Mouse (Mus musculus) CH12.LX (cell line): ENCODE results near the gene Cgrrf1. TPM values are rescaled to one million over a fixed set of nuclear protein-coding genes. Genes with fewer than 3 reads are reported as not detected.

Experiments
- DNase-seq: peaks from one replicate; pipeline ENCODE4 v3.0.0-alpha.2; 2013; ENCODE audit errors: extremely low read depth
- H3K27ac ChIP-seq: 2 replicates; pipeline ENCODE4 v1.5.1; 2012; ENCODE audit warnings: low read depth, mild to moderate bottlenecking, control low read depth, moderate library complexity; ENCODE audit not compliant: insufficient read depth
- H3K27me3 ChIP-seq: replicated peaks from 2 replicates; pipeline ENCODE3; 2012; ENCODE audit warnings: inconsistent platforms
- H3K36me3 ChIP-seq, 2 experiments: replicated peaks in 1 of 2; 2 replicates each; pipeline versions ENCODE3 to v1.6.1; 2012; ENCODE audit warnings: inconsistent platforms in 1 of 2, low read length in 1 of 2, mild to moderate bottlenecking in 1 of 2, mixed read lengths in 1 of 2, moderate library complexity in 1 of 2; ENCODE audit not compliant: control insufficient read depth in 1 of 2, insufficient read depth in 1 of 2
- H3K4me1 ChIP-seq, 2 experiments: 2 replicates each; pipeline ENCODE4 v1.6.1; 2012; ENCODE audit warnings: inconsistent platforms in 1 of 2, moderate library complexity in 1 of 2; ENCODE audit not compliant: insufficient read depth in 2 of 2, control insufficient read depth in 1 of 2
- H3K4me2 ChIP-seq: 2 replicates; pipeline ENCODE4 v1.6.1; 2012; ENCODE audit warnings: low read depth, mild to moderate bottlenecking, control low read depth; ENCODE audit not compliant: poor library complexity, insufficient read depth, severe bottlenecking
- H3K4me3 ChIP-seq, 3 experiments: fragments of 150-350 bp in 1 of 3; sonication (generic) in 1 of 3; replicated peaks in 1 of 3; 2 replicates each; pipeline versions ENCODE3 to v1.5.1; 2011 to 2012; ENCODE audit warnings: low read depth in 2 of 3, low read length in 2 of 3, mild to moderate bottlenecking in 2 of 3, moderate library complexity in 2 of 3, control low read depth in 1 of 3, improper control_type of control experiment in 1 of 3, inconsistent platforms in 1 of 3, mixed read lengths in 1 of 3; ENCODE audit not compliant: poor library complexity in 1 of 3
- H3K79me2 ChIP-seq: replicated peaks from 2 replicates; pipeline ENCODE4 v1.6.1; 2012; ENCODE audit warnings: mild to moderate bottlenecking, moderate library complexity; ENCODE audit not compliant: control insufficient read depth, poor library complexity, insufficient read depth, severe bottlenecking; ENCODE audit errors: extremely low read depth
- H3K9ac ChIP-seq: 2 replicates; pipeline ENCODE4 v1.6.1; 2012; ENCODE audit warnings: low read depth, mild to moderate bottlenecking, control low read depth, moderate library complexity; ENCODE audit not compliant: insufficient read depth
- H3K9me3 ChIP-seq: replicated peaks from 2 replicates; pipeline ENCODE3; 2012; ENCODE audit warnings: low read length, inconsistent platforms, mixed read lengths
- ETS1 ChIP-seq: conservative IDR thresholded peaks from 2 replicates; pipeline ENCODE4 v1.6.1; 2012; ENCODE audit warnings: low read depth, mild to moderate bottlenecking, inconsistent platforms, low read length, improper control_type of control experiment, moderate library complexity
- IRF4 ChIP-seq: IDR thresholded peaks from 2 replicates; pipeline ENCODE4 v1.6.1; 2014; ENCODE audit warnings: low read depth, mild to moderate bottlenecking, inconsistent platforms, low read length, improper control_type of control experiment
- JUND ChIP-seq: conservative IDR thresholded peaks from 2 replicates; pipeline ENCODE4 v1.6.1; 2011; ENCODE audit warnings: low read depth, low read length, improper control_type of control experiment
- KAT2A ChIP-seq: IDR thresholded peaks from 2 replicates; pipeline ENCODE4 v1.6.1; 2012; ENCODE audit warnings: low read length, improper control_type of control experiment, inconsistent platforms; ENCODE audit not compliant: insufficient replicate concordance
- MEF2A ChIP-seq: IDR thresholded peaks from 2 replicates; pipeline ENCODE4 v1.6.1; 2014; ENCODE audit warnings: low read depth, mild to moderate bottlenecking, inconsistent platforms, low read length, improper control_type of control experiment, borderline replicate concordance
- MYC ChIP-seq: IDR thresholded peaks from 2 replicates; pipeline ENCODE4 v1.6.1; 2011; ENCODE audit warnings: low read depth, mild to moderate bottlenecking, improper control_type of control experiment, low read length
- NELFE ChIP-seq: IDR thresholded peaks from 2 replicates; pipeline ENCODE4 v1.6.1; 2011; ENCODE audit warnings: low read depth, low read length, improper control_type of control experiment
- PAX5 ChIP-seq: IDR thresholded peaks from 2 replicates; pipeline ENCODE4 v1.6.1; 2012; ENCODE audit warnings: low read length, inconsistent platforms, mixed read lengths
- POLR2AphosphoS2 ChIP-seq: IDR thresholded peaks from 2 replicates; pipeline ENCODE4 v1.6.1; 2011; ENCODE audit warnings: low read depth, low read length, improper control_type of control experiment
- RAD21 ChIP-seq: IDR thresholded peaks from 2 replicates; pipeline ENCODE4 v1.6.1; 2011; ENCODE audit warnings: low read depth, mild to moderate bottlenecking, low read length, improper control_type of control experiment, moderate library complexity
- TBP ChIP-seq: conservative IDR thresholded peaks from 2 replicates; pipeline ENCODE4 v1.6.1; 2011; ENCODE audit warnings: low read depth, low read length, improper control_type of control experiment
- USF1 ChIP-seq: IDR thresholded peaks from 2 replicates; pipeline ENCODE4 v1.6.1; 2014; ENCODE audit warnings: low read depth, mild to moderate bottlenecking, inconsistent platforms, low read length, improper control_type of control experiment
- ZC3H11A ChIP-seq: IDR thresholded peaks from 2 replicates; pipeline ENCODE4 v1.6.1; 2012; ENCODE audit warnings: low read depth, mild to moderate bottlenecking, inconsistent platforms, low read length, improper control_type of control experiment
- ZMIZ1 ChIP-seq: IDR thresholded peaks from 2 replicates; pipeline ENCODE4 v1.6.1; 2012; ENCODE audit warnings: low read depth, mild to moderate bottlenecking, inconsistent platforms, low read length, improper control_type of control experiment
- ZNF384 ChIP-seq: IDR thresholded peaks from 2 replicates; pipeline ENCODE4 v1.6.1; 2012; ENCODE audit warnings: low read depth, low read length, improper control_type of control experiment, inconsistent platforms
- dilution Hi-C: fragments of 300-500 bp; cut with MboI; formaldehyde crosslinking; loops from 2 replicates; pipeline ENCODE4 v1.14.3; 2020; ENCODE audit warnings: low sequenced_read_pairs; ENCODE audit not compliant: extremely low pct_unique_long_range_greater_than_20kb, extremely low pct_ligation_motif_present
- in situ Hi-C: fragments of 300-500 bp; cut with MboI; formaldehyde crosslinking; loops from 3 replicates; pipeline ENCODE4 v1.14.3; 2019; ENCODE audit warnings: low sequenced_read_pairs, low pct_ligation_motif_present, low pct_unique_long_range_greater_than_20kb, mixed read lengths
- polyA plus RNA-seq: library from polyadenylated mRNA; unstranded; fragments of >175 nt; gene quantifications from 2 replicates; pipeline ENCODE4 v1.2.1, GENCODE M21; 2012; ENCODE audit warnings: low read depth; ENCODE audit not compliant: insufficient read length
- total RNA-seq, 2 experiments: library from RNA; depleted of rRNA; stranded (reverse); fragments of 300-350 nt in 1 of 2; fragments of >200 nt in 1 of 2; gene quantifications; 2 replicates each; pipeline ENCODE4 v1.2.3; 2012 to 2014

Cgrrf1 gene
- total and polyA plus RNA-seq, 3 experiments = 9.6 to 17.1 (median 13.1) TPM

DNA sequence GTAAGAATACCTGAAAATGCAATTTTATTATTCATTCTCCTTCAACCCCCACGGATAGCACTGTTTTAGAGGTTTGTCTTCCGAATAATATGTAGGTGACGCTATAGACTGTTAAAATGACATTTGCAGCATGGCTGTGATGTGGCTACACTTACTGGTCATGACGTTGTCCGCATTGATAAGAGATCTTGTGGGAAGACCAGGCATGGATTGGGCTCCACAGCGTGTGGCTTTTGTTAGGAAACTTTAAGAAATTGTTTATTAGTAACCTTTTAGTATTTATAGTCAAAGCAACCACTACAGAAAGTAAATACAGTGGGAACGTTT is 53.5 kb downstream of the Cgrrf1 start:
- H3K36me3 ChIP-seq = peaks cover 0 to 10% of the 10 kb centered on the region in 2 experiments
- peak overlapping the region; percentile 100; the same call in 1 of the 2 replicates for H3K4me2 ChIP-seq
- peaks cover 3 to 22% of the 10 kb centered on the region in 2 experiments for H3K4me1 ChIP-seq
- no peak for TF ChIP-seq ZMIZ1
- no peak for TF ChIP-seq MYC
- TF ChIP-seq ZNF384 = no peak
- no peak for TF ChIP-seq RAD21
- no peak for TF ChIP-seq ZC3H11A
- TF ChIP-seq ETS1 = no peak
- no peak for TF ChIP-seq JUND
- TF ChIP-seq KAT2A = no peak
- TF ChIP-seq POLR2AphosphoS2 = no peak
- TF ChIP-seq USF1 = no peak
- no peak for TF ChIP-seq NELFE
- no peak for TF ChIP-seq TBP
- no peak for TF ChIP-seq PAX5
- no peak for TF ChIP-seq MEF2A
- H3K27ac ChIP-seq = no peak overlapping the region
- DNase-seq = no peak
- H3K9me3 ChIP-seq = no peaks in the 10 kb centered on the region
- no peak overlapping the region for H3K9ac ChIP-seq
- H3K27me3 ChIP-seq = peaks cover 13% of the 10 kb centered on the region
- in situ Hi-C loops = loop anchor here (25.0 kb wide), 2 partner anchors 102 to 352 kb away; no protein-coding TSS in a partner anchor
- H3K79me2 ChIP-seq = no peaks in the 10 kb centered on the region
- dilution Hi-C loops = no loop called here
- no peak overlapping the region for H3K4me3 ChIP-seq

DNA sequence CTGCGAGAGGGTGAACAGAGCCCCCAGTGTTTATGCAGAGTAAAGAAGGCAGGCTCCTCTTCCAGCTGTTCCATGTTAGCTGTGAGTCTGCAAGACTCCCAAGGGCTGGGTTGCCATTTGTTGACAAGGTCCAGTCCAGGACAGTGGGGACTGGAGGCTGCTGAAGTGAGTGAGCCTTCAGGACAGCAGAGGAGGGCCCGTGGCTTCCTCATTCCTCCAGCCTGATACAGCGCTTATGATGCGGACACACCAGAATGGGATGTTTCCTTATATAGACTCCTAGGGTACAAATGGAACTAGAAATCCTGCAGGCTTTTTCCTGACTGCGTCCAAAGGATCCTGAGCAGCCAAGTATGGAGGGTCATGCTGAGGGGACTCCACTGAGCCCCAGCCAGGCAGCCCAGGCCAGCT is 54.0 kb downstream of the Cgrrf1 start:
- H3K4me1 ChIP-seq = peaks cover 3 to 22% of the 10 kb centered on the region in 2 experiments
- H3K9ac ChIP-seq = no peak overlapping the region
- peaks cover 13% of the 10 kb centered on the region for H3K27me3 ChIP-seq
- TF ChIP-seq NELFE = no peak
- no peak for TF ChIP-seq IRF4
- H3K79me2 ChIP-seq = no peaks in the 10 kb centered on the region
- no peak for DNase-seq
- dilution Hi-C loops (no loop called here), in situ Hi-C loops (loop anchor here (25.0 kb wide), 2 partner anchors 101 to 351 kb away; no protein-coding TSS in a partner anchor)
- no peaks in the 10 kb centered on the region for H3K9me3 ChIP-seq
- no peak overlapping the region for H3K27ac ChIP-seq
- H3K36me3 ChIP-seq = peaks cover 0 to 10% of the 10 kb centered on the region in 2 experiments
- H3K4me2 ChIP-seq = no peak overlapping the region
- no peak overlapping the region for H3K4me3 ChIP-seq
